Mouse (Mus musculus) megakaryocyte-erythroid progenitor cell, adult 5-6 weeks (primary cell): ENCODE results near the gene Gm48552. TPM values are rescaled to one million over a fixed set of nuclear protein-coding genes. Genes with fewer than 3 reads are reported as not detected.
A peak's percentile ranks its signal among the peaks of the same experiment; 100 is the strongest.

Experiments used
- ATAC-seq: replicated peaks from 2 replicates; pipeline ENCODE4 v1.8.0; 2016; ENCODE audit warnings: mild to moderate bottlenecking, inconsistent platforms; ENCODE audit not compliant: severe bottlenecking, poor library complexity, low FRiP score, low TSS enrichment
- total RNA-seq, 2 experiments: library from RNA; stranded (forward) in 1 of 2; stranded (reverse) in 1 of 2; fragments of 200-1000, 215-1000 nt in 1 of 2; fragments of >200 nt in 1 of 2; fragmentation: Nextera tagmentation in 1 of 2; gene quantifications; 2 replicates each; pipeline ENCODE4 v1.2.3; 2014 to 2017

The Gm48552 gene
- total RNA-seq, 2 experiments from 2014 or later: not detected

GRCm38 (mm10) chr10:81382039-81382438, 6.8 kb upstream of the Gm48552 start:
- peak; percentile 75 for ATAC-seq

GRCm38 (mm10) chr10:81383802-81384604, 4.8 kb upstream of the Gm48552 start, which contains the start of the genes Dohh and Gm48551:
Dohh (plus strand) TSS chr10:81384428.
Gm48551 (plus strand) TSS chr10:81384466.
- ATAC-seq: peak; percentile 73

GRCm38 (mm10) chr10:81384605-81384982, 4.2 kb upstream of the Gm48552 start:
- ATAC-seq: no peak

GRCm38 (mm10) chr10:81385603-81386306, 3.0 kb upstream of the Gm48552 start:
- ATAC-seq: no peak

GRCm38 (mm10) chr10:81387716-81388115, 1.1 kb upstream of the Gm48552 start:
- ATAC-seq: no peak

GRCm38 (mm10) chr10:81389373-81389772, 568 bp downstream of the Gm48552 start:
- ATAC-seq: no peak

- ATAC-seq: peak; percentile 57
These were observed 1.2 kb downstream of the Gm48552 start for GRCm38 (mm10) chr10:81389801-81390677.

- ATAC-seq: no peak
These were observed 1.8 kb downstream of the Gm48552 start for GRCm38 (mm10) chr10:81390678-81390965.

- ATAC-seq: no peak
These were observed 3.5 kb downstream of the Gm48552 start for GRCm38 (mm10) chr10:81392270-81392669.

- no peak for ATAC-seq
These were observed 4.0 kb downstream of the Gm48552 start, which contains the start of gene Smim24 for GRCm38 (mm10) chr10:81392781-81393185. Smim24 (plus strand) TSS chr10:81393051.

- no peak for ATAC-seq
These were observed 4.8 kb downstream of the Gm48552 start for GRCm38 (mm10) chr10:81393456-81394063.

- ATAC-seq: no peak
These were observed 6.3 kb downstream of the Gm48552 start for GRCm38 (mm10) chr10:81395127-81395526.

- ATAC-seq: no peak
These were observed 7.1 kb downstream of the Gm48552 start for GRCm38 (mm10) chr10:81395865-81396264.

- no peak for ATAC-seq
These were observed 7.9 kb downstream of the Gm48552 start for GRCm38 (mm10) chr10:81396749-81397148.

GRCm38 (mm10) chr10:81399296-81399695, 10.5 kb downstream of the Gm48552 start:
- no peak for ATAC-seq

- no peak for ATAC-seq
These were observed 11.0 kb downstream of the Gm48552 start for GRCm38 (mm10) chr10:81399798-81400308.

GRCm38 (mm10) chr10:81400371-81401204, 11.8 kb downstream of the Gm48552 start:
- no peak for ATAC-seq

- no peak for ATAC-seq
These were observed 12.4 kb downstream of the Gm48552 start for GRCm38 (mm10) chr10:81401205-81401520.
